9 mouse cellular contexts compared by ENCODE assay signal in genomic region chr7:137221599-137221998, GRCm38 (mm10).
DNase-seq lines count a peak whose midpoint lies in the region; ATAC-seq and TF ChIP-seq lines count a peak whose summit lies in the region.
"Had no signal": no experiment of that assay in that cellular context is flagged by ENCODE, and none has a peak within 500 bp of the region (broad histone marks: within the 10 kb centered on the region; RNA-seq: fewer than 3 reads in every experiment).

No protein-coding gene starts in this region.

- H3K9ac ChIP-seq in liver, adult 2 months (ENCODE audit: low read depth, low read length): no peak overlapping the region
- no peak overlapping the region for H3K9ac ChIP-seq in liver, embryonic 12.5 days
- no peak overlapping the region for H3K9ac ChIP-seq in neural tube, embryonic 11.5 days (ENCODE audit: low read length)

- H3K36me3 ChIP-seq in liver, adult 2 months (ENCODE audit: control insufficient read depth, insufficient read depth, low read length): no peaks in the 10 kb centered on the region
- no peaks in the 10 kb centered on the region for H3K36me3 ChIP-seq in liver, embryonic 12.5 days
- H3K36me3 ChIP-seq in neural tube, embryonic 11.5 days (ENCODE audit: control insufficient read depth, insufficient read depth, low read length): 0 out of 2 replicates have a peak, but pooled peaks cover 2% of the 10 kb centered on the region
- H3K36me3 ChIP-seq: G1E had no signal

- H3K27me3 ChIP-seq in liver, adult 2 months (ENCODE audit: control insufficient read depth, insufficient read depth, low read length): peaks cover 4% of the 10 kb centered on the region; the same call in 1 of the 2 replicates
- no peaks in the 10 kb centered on the region; the same call in none of the 2 replicates for H3K27me3 ChIP-seq in liver, embryonic 12.5 days (replicated peaks)
- H3K27me3 ChIP-seq in neural tube, embryonic 11.5 days (ENCODE audit: control insufficient read depth, insufficient read depth, low read length): no peaks in the 10 kb centered on the region

- H3K4me1 ChIP-seq in liver, adult 2 months (ENCODE audit: control insufficient read depth, insufficient read depth, low read length): peaks cover 12% of the 10 kb centered on the region
- peaks cover 5% of the 10 kb centered on the region; the same call in 1 of the 2 replicates for H3K4me1 ChIP-seq in liver, embryonic 12.5 days
- peaks cover 6% of the 10 kb centered on the region; the same call in 1 of the 2 replicates for H3K4me1 ChIP-seq in neural tube, embryonic 11.5 days (ENCODE audit: control insufficient read depth, insufficient read depth, low read length)

- H3K4me2 ChIP-seq in liver, embryonic 12.5 days: no peak overlapping the region
- H3K4me2 ChIP-seq in neural tube, embryonic 11.5 days (ENCODE audit: low read depth): no peak overlapping the region

- TF ChIP-seq POLR2A in liver, adult 2 months (IDR thresholded peaks at IDR 0.05; ENCODE audit: extremely low read depth, insufficient read depth, low read length): no peak

- ATAC-seq in liver, embryonic 12.5 days: no peak
- no peak for ATAC-seq in neural tube, embryonic 11.5 days (ENCODE audit: insufficient read depth, low FRiP score, low TSS enrichment)

- H3K27ac ChIP-seq in liver, adult 2 months (replicated peaks; ENCODE audit: insufficient read depth, low read depth, low read length): no peak overlapping the region
- no peak overlapping the region for H3K27ac ChIP-seq in liver, embryonic 12.5 days
- H3K27ac ChIP-seq in neural tube, embryonic 11.5 days (ENCODE audit: low read depth, low read length): no peak overlapping the region

- H3K4me3 ChIP-seq in liver, adult 2 months (ENCODE audit: insufficient read depth, low read depth, low read length): no peak overlapping the region
- H3K4me3 ChIP-seq in liver, embryonic 12.5 days: no peak overlapping the region
- H3K4me3 ChIP-seq in neural tube, embryonic 11.5 days (ENCODE audit: low read depth, low read length): no peak overlapping the region

- 22% methylated on average over 6 of the region's 6 CpGs for WGBS in liver, adult 2 months
- WGBS in liver, embryonic 12.5 days (ENCODE audit: insufficient replicate concordance): 29% methylated on average over 6 of the region's 6 CpGs
- WGBS in neural tube, embryonic 11.5 days: 30% methylated on average over 6 of the region's 6 CpGs

- DNase-seq in liver, adult 2 months (ENCODE audit: extremely low read depth, low read depth, low spot score): peak; percentile 82
- peak; percentile 40 for DNase-seq in embryo, embryonic 11.5 days (ENCODE audit: low read depth, low spot score)
- DNase-seq in kidney, adult 18-20 months: peak; percentile 29
- DNase-seq in neural tube, embryonic 11.5 days (ENCODE audit: low spot score): peak; percentile 37
- no peak for DNase-seq in thymus, postnatal 14 days
- DNase-seq in gastrocnemius, adult 8-10 months (ENCODE audit: low spot score in 2 of 2): no peak
- no peak for DNase-seq in left cerebral cortex, adult 11 months (ENCODE audit: low spot score)

- H3K79me2 ChIP-seq in liver, adult 2 months (ENCODE audit: control insufficient read depth, insufficient read depth, low read length): no peaks in the 10 kb centered on the region

- H3K9me3 ChIP-seq in liver, embryonic 12.5 days (replicated peaks): no peaks in the 10 kb centered on the region
- H3K9me3 ChIP-seq in neural tube, embryonic 11.5 days (ENCODE audit: control insufficient read depth, low read length): no peaks in the 10 kb centered on the region

- no peak for TF ChIP-seq CTCF in liver, adult 2 months (IDR thresholded peaks at IDR 0.05; ENCODE audit: low read depth, low read length)

Comparison
In these comparisons a context has a peak if more than half of its experiments do, and no peak if none do; other contexts are left out.
1. DNase-seq: peak in liver, adult 2 months (single experiment), embryo, embryonic 11.5 days (single experiment), kidney, adult 18-20 months (single experiment) and neural tube, embryonic 11.5 days (single experiment); none in thymus, postnatal 14 days (single experiment), gastrocnemius, adult 8-10 months (0 of 2) and left cerebral cortex, adult 11 months (single experiment).